Mouse (Mus musculus): ENCODE measurements around the gene Prkcb.
A peak's percentile ranks its signal among the peaks of the same experiment; 100 is the strongest.
"Not testable (repeated sequence)": the region's sequence is repeated elsewhere in the genome, so short reads cannot be mapped to it uniquely, and the experiment has no call there.

Prkcb gene

GRCm38 (mm10) chr7:122288605-122289242 is at the start of gene Prkcb:
Prkcb (plus strand) TSS chr7:122288751.
- peak; percentile 65 to 90 for DNase-seq (ENCODE audit: low spot score in 2 of 2)

DNA sequence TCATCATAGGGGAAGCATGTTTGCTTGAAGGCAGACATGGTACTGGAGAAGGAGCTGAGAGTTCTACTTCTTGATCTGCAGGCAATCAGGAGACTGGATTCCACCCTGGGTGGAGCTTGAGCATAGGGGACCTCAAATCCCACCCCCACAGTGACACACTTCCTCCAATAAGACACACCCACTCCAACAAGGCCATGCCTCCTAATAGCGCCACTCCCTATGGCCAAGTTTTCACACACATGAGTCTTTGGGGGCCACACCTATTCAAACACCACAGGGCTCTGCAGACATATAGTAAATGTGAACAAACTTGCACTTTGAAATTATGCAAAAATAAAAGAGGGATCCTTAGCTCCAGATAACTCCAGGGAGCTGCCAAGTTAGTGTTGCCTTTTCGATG is 49.6 kb upstream of the Prkcb start:
- no peak for DNase-seq (ENCODE audit: low spot score in 2 of 2)

DNA sequence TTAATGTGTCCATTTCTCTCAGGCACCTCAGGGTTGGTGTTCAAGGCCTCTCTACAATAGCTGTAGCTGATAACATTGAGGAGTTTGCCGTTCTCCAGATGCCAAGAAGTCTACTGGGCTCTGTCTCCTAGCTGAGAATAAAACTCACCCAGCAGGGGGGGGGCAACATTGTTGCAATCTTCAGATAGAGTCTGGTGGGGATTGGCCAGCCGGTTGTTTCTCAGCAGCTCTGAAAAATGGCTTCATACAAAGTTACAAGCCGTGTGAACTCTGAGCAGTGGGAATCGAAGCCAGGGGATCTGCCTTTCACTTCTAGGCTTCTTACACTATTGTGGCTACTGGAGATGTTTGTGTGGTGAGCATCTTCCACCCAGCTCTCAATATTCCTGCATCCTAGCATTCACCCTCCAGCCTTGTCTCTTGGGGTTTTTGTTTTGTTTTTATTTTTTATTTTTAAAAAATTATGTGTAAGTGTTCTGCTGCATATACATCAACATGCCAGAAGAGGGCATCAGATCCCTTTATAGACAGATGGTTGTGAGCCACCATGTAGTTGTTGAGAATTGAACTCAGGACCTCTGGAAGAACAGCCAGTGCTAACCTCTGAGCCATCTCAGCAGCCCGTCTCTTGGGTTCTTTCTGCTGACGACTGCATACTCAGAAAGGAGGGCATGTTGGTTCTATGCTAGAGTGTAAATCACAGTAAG is 48.0 kb upstream of the Prkcb start:
- no peak for DNase-seq (ENCODE audit: low spot score in 2 of 2)

GRCm38 (mm10) chr7:122242260-122242659 is 46.3 kb upstream of the Prkcb start:
- peak in 1 of 2 experiments; percentile 63 for DNase-seq (ENCODE audit: low spot score in 2 of 2)

- DNase-seq (ENCODE audit: low spot score in 2 of 2), result not testable (repeated sequence)
These were observed 45.8 kb upstream of the Prkcb start for GRCm38 (mm10) chr7:122242744-122243143.

GRCm38 (mm10) chr7:122244166-122244565 is 44.4 kb upstream of the Prkcb start:
- no peak for DNase-seq (ENCODE audit: low spot score in 2 of 2)

- no peak for DNase-seq (ENCODE audit: low spot score in 2 of 2)
These were observed 44.0 kb upstream of the Prkcb start for GRCm38 (mm10) chr7:122244584-122244983.

DNA sequence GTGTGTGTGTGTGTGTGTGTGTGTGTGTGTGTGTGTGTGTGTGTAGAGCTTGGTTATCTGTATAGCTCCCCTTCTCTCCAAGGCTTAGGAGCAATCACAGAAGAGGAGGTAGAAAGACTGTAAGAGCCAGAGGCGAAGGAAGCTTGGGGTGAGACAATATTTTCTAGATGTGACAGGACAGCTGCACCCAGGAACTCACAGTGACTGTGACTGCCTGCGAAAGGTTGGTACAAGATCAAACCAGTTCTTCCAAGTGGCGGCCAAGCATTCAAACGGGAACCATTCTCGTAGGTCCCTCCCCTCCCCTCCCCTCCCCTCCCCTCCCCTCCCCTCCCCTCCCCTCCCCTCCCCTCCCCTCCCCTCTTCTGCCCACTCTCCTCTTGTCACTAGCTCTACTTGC is 42.6 kb upstream of the Prkcb start:
- DNase-seq (ENCODE audit: low spot score in 2 of 2), result no peak

- no peak for DNase-seq (ENCODE audit: low spot score in 2 of 2)
These were observed 41.2 kb upstream of the Prkcb start for GRCm38 (mm10) chr7:122247254-122247864.

DNA sequence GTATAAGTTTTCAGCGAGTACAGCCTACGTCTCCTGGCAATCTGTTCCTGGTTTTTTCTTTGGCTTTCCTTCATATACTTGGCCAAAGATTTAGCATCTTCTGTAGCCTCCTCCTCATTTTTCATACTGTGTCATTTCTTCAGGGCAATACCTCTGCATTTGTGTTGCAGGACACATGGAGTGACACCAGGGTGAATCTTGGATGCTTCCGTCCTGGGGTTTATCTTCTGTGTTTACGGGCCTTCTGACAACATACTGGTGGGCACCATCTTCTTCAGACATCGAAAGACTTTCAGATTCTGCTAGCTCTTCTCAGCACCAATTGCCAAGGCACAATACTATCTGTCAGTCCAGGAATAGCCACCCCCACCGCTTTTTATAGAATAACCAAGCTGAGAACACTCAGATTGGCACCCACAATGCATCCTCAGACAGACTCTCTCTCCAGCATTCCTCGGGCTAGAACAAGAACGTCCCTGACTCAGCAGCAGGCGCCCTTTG is 39.2 kb upstream of the Prkcb start:
- peak in 1 of 2 experiments; percentile 59 for DNase-seq (ENCODE audit: low spot score in 2 of 2)

DNA sequence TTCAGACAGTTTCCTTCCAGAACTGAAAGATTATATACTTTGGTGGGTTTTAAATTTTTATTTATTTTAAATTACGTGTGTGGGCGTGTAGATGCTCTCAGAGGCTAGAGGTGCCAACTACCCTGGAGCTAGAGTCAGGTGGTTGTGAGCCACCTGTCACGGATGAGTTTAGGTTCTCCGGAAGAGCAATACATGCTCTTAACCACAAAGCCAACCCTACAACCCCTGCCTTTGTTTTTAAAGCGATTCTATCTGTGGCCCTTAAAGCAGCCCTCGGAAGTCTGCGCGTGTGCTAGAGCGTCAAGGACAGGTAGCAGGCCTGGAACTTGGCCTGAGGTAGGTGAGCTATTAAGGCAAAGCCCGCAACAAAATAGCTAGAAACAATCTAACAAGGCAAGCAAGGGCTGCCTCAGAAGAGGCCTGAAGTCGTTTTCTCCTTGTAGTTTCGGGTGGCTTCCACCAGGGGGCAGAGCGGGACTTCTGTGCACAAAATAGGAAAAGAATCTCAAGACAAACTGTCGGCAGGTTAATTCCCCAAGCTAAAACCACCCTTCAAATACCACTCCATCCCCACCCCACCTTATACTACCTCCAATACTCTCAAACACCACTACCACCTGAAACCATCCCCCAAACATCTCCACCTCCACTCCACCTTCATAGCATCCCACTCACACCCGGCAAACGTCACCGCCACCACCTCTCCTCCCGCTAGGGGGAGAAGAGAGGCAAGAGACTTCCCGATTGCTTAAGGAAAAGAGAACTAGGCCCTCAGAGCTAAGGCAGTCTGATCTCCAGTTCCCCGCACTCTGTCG is 37.1 kb upstream of the Prkcb start:
- peak; percentile 65 to 88 for DNase-seq (ENCODE audit: low spot score in 2 of 2)

- no peak for DNase-seq (ENCODE audit: low spot score in 2 of 2)
These were observed 31.8 kb upstream of the Prkcb start for GRCm38 (mm10) chr7:122256722-122257121.

DNA sequence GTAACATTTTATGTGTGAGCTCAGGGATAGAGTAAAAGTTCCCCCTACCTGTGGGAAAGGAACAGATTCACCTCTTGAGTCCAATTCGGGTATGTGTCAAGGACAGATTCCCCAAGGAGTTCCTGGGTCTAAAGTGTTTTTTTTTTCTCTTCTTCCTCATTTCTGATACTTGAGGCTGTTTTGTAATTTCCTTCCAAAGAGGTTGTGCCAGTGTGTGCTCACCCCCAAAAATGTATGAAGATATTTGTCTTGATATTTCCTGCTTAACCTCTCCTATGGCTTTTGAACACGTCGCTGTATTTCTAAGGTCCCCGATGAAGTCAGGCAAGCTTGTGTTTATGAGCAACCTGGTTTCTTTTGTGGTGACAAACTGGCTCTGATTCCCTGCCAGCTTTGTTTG is 30.0 kb upstream of the Prkcb start:
- DNase-seq (ENCODE audit: low spot score in 2 of 2), result no peak

DNA sequence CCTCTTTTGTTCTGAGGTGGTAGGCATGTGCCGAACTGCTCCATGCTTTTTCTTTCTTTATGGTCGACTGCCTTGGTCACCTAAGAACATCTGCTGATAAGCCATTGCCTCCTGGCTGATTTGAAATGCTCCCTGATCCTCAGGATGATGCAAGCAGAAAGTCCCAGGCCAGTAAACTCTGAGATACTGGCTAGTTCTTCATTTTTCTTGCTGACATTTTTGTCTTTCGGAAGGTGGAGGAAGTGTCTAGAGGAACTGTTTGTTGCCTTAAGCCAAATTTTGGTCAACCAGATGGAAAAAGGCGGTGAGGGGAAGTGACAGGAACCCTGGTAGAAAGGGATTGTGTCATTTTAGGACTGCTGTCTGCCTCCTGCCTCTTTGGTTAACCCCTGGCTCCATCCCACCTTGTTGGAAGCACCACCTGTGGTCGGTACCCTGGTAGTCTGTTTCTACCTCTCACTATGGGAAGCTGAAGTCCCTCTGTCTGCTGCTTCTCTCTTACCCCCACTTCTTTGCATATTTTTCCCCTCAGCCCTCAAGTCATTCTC is 28.4 kb upstream of the Prkcb start:
- DNase-seq (ENCODE audit: low spot score in 2 of 2), result no peak

DNA sequence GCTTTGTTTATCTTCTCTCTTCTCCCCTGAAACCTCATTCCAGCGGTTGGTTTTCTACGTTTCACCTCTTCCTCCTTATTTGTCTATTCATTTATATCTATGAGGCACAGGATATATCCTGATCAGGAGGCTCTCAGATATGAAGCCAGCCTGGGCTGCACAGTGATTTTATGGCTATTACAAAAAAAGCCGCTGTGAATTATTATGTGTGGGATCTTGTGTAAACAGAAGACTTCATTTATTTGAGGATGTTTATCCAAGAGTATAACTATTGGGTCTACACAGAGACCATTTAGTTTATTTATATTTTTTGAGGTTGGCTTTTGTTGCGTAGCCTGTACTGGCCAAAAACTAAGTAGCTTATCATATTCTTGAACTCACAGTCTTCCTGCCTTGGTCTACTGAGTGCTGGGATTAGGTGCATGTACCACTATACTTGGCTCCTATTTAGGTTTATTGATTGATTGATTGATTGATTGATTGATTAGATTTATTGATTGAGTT is 19.5 kb upstream of the Prkcb start:
- no peak for DNase-seq (ENCODE audit: low spot score in 2 of 2)

DNA sequence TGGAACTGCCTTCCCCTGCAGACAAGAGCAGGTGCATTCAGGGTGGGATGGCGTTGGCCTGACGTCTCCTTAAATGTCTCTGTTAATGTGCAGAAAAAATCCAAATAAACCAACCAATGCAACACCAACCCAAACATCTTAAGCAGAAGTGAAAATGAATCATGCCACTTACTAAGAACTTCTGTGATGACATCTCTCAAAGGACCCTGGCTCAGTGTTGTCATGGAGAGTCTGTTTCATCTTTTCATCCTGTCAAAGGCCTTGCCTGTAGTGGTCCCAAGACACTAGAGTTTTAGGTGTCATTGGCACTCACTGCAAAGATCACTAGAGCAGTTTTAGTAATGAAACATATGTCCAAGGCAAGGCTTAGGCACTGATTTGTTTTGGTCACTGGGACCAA is 16.2 kb upstream of the Prkcb start:
- DNase-seq (ENCODE audit: low spot score in 2 of 2), result no peak

DNA sequence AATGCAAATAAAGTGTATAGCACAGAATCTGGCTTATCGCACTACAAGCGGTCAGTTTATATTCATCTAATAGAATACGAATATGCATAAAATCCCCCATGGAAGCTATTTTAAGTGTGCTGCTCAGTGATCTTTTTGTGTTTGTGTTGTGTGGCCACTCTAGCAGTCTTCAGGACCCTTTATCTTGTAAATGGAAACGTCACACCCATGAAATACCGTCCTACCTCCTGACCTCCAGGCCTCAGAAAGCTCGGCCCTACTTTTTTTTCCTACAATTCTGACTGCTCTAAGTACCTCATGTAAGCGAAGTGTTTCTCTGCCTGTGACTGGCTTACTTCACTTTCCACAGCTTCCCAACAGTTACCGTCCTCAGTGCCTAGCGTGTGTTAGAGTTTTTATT is 9.0 kb upstream of the Prkcb start:
- no peak for DNase-seq (ENCODE audit: low spot score in 2 of 2)

- no peak for DNase-seq (ENCODE audit: low spot score in 2 of 2)
These were observed 8.2 kb upstream of the Prkcb start for GRCm38 (mm10) chr7:122280334-122280733.

- no peak for DNase-seq (ENCODE audit: low spot score in 2 of 2)
These were observed 6.0 kb upstream of the Prkcb start for GRCm38 (mm10) chr7:122282584-122282983.

DNA sequence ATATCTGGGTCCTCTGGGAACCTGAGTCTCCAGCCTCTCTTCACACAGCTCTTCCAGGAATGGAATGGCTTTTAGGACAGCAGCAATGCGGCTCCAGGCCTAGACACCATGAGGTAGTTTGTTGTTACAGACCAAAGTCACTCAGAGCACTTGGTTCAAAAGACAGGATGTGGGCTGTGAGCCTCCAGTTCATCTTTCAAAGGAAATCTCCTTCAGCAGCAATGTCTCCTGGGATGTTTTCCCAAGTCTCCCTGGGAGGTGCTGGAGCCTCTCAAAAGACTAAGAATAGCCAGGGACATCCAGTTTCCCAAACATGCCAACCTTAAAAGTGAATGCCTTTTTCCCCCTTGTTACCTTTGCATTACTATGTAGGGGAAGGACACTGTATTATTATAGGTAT is 1.3 kb upstream of the Prkcb start:
- DNase-seq (ENCODE audit: low spot score in 2 of 2), result no peak

GRCm38 (mm10) chr7:122289243-122290111 is 926 bp downstream of the Prkcb start:
- no peak for DNase-seq (ENCODE audit: low spot score in 2 of 2)
